Mouse (Mus musculus): ENCODE results near the gene Ahnak2. TPM values are rescaled to one million over a fixed set of nuclear protein-coding genes. Genes with fewer than 3 reads are reported as not detected.
"Not testable (repeated sequence)": the region's sequence is repeated elsewhere in the genome, so short reads cannot be mapped to it uniquely, and the experiment has no call there.

The Ahnak2 gene
- polyA plus RNA-seq (2015; fragmentation: Nextera tagmentation; extraction: Ambion mirVana), result 0.22 and 0.36 TPM in 2 replicates

DNA sequence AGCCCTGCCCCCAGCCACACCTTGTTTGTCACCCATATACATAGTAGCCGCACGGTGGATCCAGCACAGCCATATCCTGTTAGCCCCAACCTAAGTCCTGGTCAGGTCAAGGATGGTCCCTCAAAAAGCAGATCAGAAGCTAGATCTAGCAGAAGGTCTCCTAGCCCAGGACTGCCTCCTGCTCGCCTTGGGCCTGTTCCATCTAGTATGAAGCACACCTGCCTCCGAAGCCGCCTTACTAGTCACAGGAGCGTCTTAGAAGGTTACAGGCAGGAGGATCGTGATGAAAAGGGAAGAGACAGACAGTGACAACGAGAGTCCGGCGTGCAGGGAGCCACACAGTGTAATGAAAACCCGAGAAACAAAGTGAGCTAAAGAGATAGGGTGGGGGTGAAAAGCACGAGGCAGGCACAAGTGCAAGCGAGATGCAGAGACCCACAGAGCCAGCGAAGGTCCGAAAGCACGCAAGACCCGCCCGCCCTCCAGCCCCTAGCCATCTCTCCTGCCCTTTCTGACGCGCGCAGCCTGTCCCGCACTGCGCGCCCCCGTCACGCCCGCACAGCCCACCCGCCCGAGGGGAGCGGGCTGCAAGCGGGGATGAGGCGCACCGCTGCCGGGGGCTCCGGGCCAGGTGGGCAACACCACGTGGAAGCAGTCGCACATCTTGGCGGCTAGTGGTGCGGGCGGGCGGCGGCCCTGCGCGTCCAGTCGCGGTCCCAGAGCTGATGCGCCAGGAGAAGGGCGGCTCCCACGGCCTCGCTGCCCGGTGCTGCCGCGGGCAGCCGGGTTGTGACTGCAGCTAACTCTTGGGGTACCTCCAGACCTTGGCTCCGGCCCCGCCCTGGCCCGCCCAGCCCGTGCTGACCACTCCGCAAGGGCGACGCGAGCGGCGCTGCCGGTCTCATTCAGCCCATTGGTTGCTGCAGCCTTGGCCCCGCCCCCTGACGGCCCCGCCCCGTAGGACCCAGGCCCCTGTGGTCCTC lies at the start of gene Ahnak2:
TSS of gene Ahnak2 (minus strand) at position 794 of the 983 bp plus-strand sequence.
- Histone ChIP-seq H3K27ac (ENCODE audit: low read depth) (no peak within 1 kb of the TSS), H3K36me3 (replicated peaks; ENCODE audit: insufficient read depth, low read length) (no peaks in the 10 kb centered on the region), H3K27me3 (ENCODE audit: insufficient read depth, low read length) (peaks cover 53% of the 10 kb centered on the region), H3K9ac (replicated peaks) (peak within 1 kb of the TSS; percentile 26; the same call in 1 of the 2 replicates), H3K4me3 (ENCODE audit: low read depth, low read length) (peak within 1 kb of the TSS; percentile 39), H3K4me1 (ENCODE audit: insufficient read depth) (peaks cover 9% of the 10 kb centered on the region; the same call in 1 of the 2 replicates), H3K9me3 (ENCODE audit: low read length) (no peaks in the 10 kb centered on the region), H3K4me2 (ENCODE audit: low read depth, low read length) (peak within 1 kb of the TSS; percentile 73)
- TF ChIP-seq CTCF (IDR thresholded peaks at IDR 0.05; ENCODE audit: low read depth) (no peak), EP300 (IDR thresholded peaks at IDR 0.05; ENCODE audit: low read depth) (no peak)
- DNase-seq (peak; percentile 41), ATAC-seq (peak; percentile 27; the same call in 1 of the 2 replicates)
- 4% methylated on average over 45 of the region's 69 CpGs for WGBS (ENCODE audit: insufficient replicate concordance)

DNA sequence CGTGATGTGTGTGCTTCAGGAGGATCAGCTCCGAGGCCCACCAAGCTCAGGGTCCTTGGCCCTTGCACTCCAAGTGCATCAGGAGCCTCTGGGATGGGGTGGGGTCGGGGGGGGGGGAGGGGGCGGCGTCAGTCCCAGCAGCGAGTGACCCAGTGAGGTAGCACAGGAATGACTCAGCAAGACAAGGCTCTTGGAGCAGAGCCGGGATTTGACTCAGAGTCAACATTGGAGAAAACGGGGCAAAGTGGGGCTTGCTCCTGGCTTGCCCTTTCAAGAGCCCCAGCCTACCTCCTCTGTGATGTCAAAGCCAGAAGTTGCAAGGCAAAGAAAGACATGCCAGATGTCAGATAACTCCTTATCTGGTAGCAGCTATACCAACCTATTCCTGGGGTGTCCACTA lies 48.7 kb upstream of the Ahnak2 start:
- no peaks in the 10 kb centered on the region for H3K4me1 ChIP-seq (ENCODE audit: insufficient read depth)

DNA sequence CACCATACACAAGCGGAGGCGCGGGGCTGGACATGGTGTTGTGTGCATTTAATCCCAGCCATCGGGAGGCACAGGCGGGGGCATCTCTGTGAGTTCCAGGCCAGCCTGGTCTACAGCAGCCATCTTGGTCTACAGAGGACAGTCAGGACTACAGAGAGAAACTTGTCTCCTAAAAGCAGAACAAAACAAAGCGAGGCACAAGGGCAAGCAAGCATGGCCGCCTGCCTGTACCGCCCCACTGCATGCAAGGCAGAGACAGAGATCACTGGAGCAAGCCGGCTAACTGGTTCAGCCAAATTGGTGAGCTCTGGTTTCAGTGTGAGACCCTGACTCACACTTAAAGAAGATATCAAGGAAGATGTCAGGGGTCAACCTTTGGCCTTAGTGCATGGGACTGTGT lies 47.9 kb upstream of the Ahnak2 start:
- Histone ChIP-seq H3K36me3 (replicated peaks; ENCODE audit: insufficient read depth, low read length) (no peaks in the 10 kb centered on the region), H3K4me3 (ENCODE audit: low read depth, low read length) (no peak overlapping the region), H3K4me1 (ENCODE audit: insufficient read depth) (no peaks in the 10 kb centered on the region), H3K27ac (ENCODE audit: low read depth) (no peak overlapping the region), H3K27me3 (ENCODE audit: insufficient read depth, low read length) (no peaks in the 10 kb centered on the region), H3K4me2 (ENCODE audit: low read depth, low read length) (no peak overlapping the region), H3K9ac (replicated peaks) (no peak overlapping the region), H3K9me3 (ENCODE audit: low read length) (no peaks in the 10 kb centered on the region)
- no peak for DNase-seq
- no peak for ATAC-seq
- WGBS (ENCODE audit: insufficient replicate concordance), result 86% methylated on average over 9 of the region's 9 CpGs
- TF ChIP-seq CTCF (IDR thresholded peaks at IDR 0.05; ENCODE audit: low read depth) (no peak), EP300 (IDR thresholded peaks at IDR 0.05; ENCODE audit: low read depth) (no peak)

More for the DNA sequence above, 48.7 kb upstream of the Ahnak2 start:
- TF ChIP-seq CTCF (IDR thresholded peaks at IDR 0.05; ENCODE audit: low read depth), result no peak
- TF ChIP-seq EP300 (IDR thresholded peaks at IDR 0.05; ENCODE audit: low read depth), result no peak
- ATAC-seq (no peak), DNase-seq (no peak)
- no peak overlapping the region for H3K4me2 ChIP-seq (ENCODE audit: low read depth, low read length)
- no peaks in the 10 kb centered on the region for H3K9me3 ChIP-seq (ENCODE audit: low read length)
- WGBS (ENCODE audit: insufficient replicate concordance), result 53% methylated on average over 8 of the region's 8 CpGs
- no peaks in the 10 kb centered on the region for H3K36me3 ChIP-seq (replicated peaks; ENCODE audit: insufficient read depth, low read length)
- H3K4me3 ChIP-seq (ENCODE audit: low read depth, low read length), result no peak overlapping the region
- H3K27me3 ChIP-seq (ENCODE audit: insufficient read depth, low read length), result no peaks in the 10 kb centered on the region
- no peak overlapping the region for H3K27ac ChIP-seq (ENCODE audit: low read depth)
- no peak overlapping the region for H3K9ac ChIP-seq (replicated peaks)

- H3K27ac ChIP-seq (ENCODE audit: low read depth), result no peak overlapping the region
- H3K4me1 ChIP-seq (ENCODE audit: insufficient read depth), result no peaks in the 10 kb centered on the region
- H3K9ac ChIP-seq (replicated peaks), result no peak overlapping the region
- DNase-seq (no peak), ATAC-seq (no peak)
- TF ChIP-seq EP300 (IDR thresholded peaks at IDR 0.05; ENCODE audit: low read depth), result no peak
- TF ChIP-seq CTCF (IDR thresholded peaks at IDR 0.05; ENCODE audit: low read depth), result peak; percentile 42
- H3K27me3 ChIP-seq (ENCODE audit: insufficient read depth, low read length), result no peaks in the 10 kb centered on the region
- 66% methylated on average over 11 of the region's 11 CpGs for WGBS (ENCODE audit: insufficient replicate concordance)
- H3K4me3 ChIP-seq (ENCODE audit: low read depth, low read length), result no peak overlapping the region
- H3K4me2 ChIP-seq (ENCODE audit: low read depth, low read length), result no peak overlapping the region
- H3K9me3 ChIP-seq (ENCODE audit: low read length), result no peaks in the 10 kb centered on the region
- H3K36me3 ChIP-seq (replicated peaks; ENCODE audit: insufficient read depth, low read length), result no peaks in the 10 kb centered on the region
Measured at GRCm38 (mm10) chr12:112849235-112850022, 47.0 kb upstream of the Ahnak2 start.

- no peaks in the 10 kb centered on the region for H3K4me1 ChIP-seq (ENCODE audit: insufficient read depth)
- no peak overlapping the region for H3K4me3 ChIP-seq (ENCODE audit: low read depth, low read length)
- no peak for DNase-seq
- H3K9ac ChIP-seq (replicated peaks), result no peak overlapping the region
- H3K36me3 ChIP-seq (replicated peaks; ENCODE audit: insufficient read depth, low read length), result no peaks in the 10 kb centered on the region
- no peaks in the 10 kb centered on the region for H3K27me3 ChIP-seq (ENCODE audit: insufficient read depth, low read length)
- 89% methylated on average over 2 of the region's 2 CpGs for WGBS (ENCODE audit: insufficient replicate concordance)
- no peak for TF ChIP-seq EP300 (IDR thresholded peaks at IDR 0.05; ENCODE audit: low read depth)
- TF ChIP-seq CTCF (IDR thresholded peaks at IDR 0.05; ENCODE audit: low read depth), result no peak
- no peak overlapping the region for H3K27ac ChIP-seq (ENCODE audit: low read depth)
- ATAC-seq, result no peak
- no peaks in the 10 kb centered on the region for H3K9me3 ChIP-seq (ENCODE audit: low read length)
- H3K4me2 ChIP-seq (ENCODE audit: low read depth, low read length), result no peak overlapping the region
Measured at GRCm38 (mm10) chr12:112847880-112848279, 45.4 kb upstream of the Ahnak2 start.

GRCm38 (mm10) chr12:112843803-112844202 lies 41.3 kb upstream of the Ahnak2 start:
- WGBS (ENCODE audit: insufficient replicate concordance), result 19% methylated on average over 3 of the region's 3 CpGs
- TF ChIP-seq CTCF (IDR thresholded peaks at IDR 0.05; ENCODE audit: low read depth) (peak; percentile 99), EP300 (IDR thresholded peaks at IDR 0.05; ENCODE audit: low read depth) (no peak)
- ATAC-seq, result peak; percentile 72; the same call in 1 of the 2 replicates

GRCm38 (mm10) chr12:112842128-112842527 lies 39.7 kb upstream of the Ahnak2 start:
- not testable (repeated sequence) for H3K36me3 ChIP-seq (replicated peaks; ENCODE audit: insufficient read depth, low read length); ATAC-seq; H3K27me3 ChIP-seq (ENCODE audit: insufficient read depth, low read length); DNase-seq; H3K4me1 ChIP-seq (ENCODE audit: insufficient read depth); H3K4me2 ChIP-seq (ENCODE audit: low read depth, low read length); H3K9me3 ChIP-seq (ENCODE audit: low read length); H3K9ac ChIP-seq (replicated peaks); H3K4me3 ChIP-seq (ENCODE audit: low read depth, low read length); H3K27ac ChIP-seq (ENCODE audit: low read depth)
- 80% methylated on average over 2 of the region's 2 CpGs for WGBS (ENCODE audit: insufficient replicate concordance)

More at GRCm38 (mm10) chr12:112843803-112844202, 41.3 kb upstream of the Ahnak2 start:
- Histone ChIP-seq H3K4me2 (ENCODE audit: low read depth, low read length) (no peak overlapping the region), H3K4me1 (ENCODE audit: insufficient read depth) (no peaks in the 10 kb centered on the region; the same call in 1 of the 2 replicates), H3K36me3 (replicated peaks; ENCODE audit: insufficient read depth, low read length) (no peaks in the 10 kb centered on the region), H3K27ac (ENCODE audit: low read depth) (no peak overlapping the region), H3K9me3 (ENCODE audit: low read length) (peaks cover 3% of the 10 kb centered on the region), H3K27me3 (ENCODE audit: insufficient read depth, low read length) (no peaks in the 10 kb centered on the region), H3K9ac (replicated peaks) (no peak overlapping the region), H3K4me3 (ENCODE audit: low read depth, low read length) (no peak overlapping the region)
- peak; percentile 92 for DNase-seq

Measured in liver, postnatal 0 days (tissue).